Mouse (Mus musculus) liver, embryonic 12.5 days (tissue): ENCODE data around the gene Syncrip. TPM values are rescaled to one million over a fixed set of nuclear protein-coding genes. Genes with fewer than 3 reads are reported as not detected.
A peak's percentile ranks its signal among the peaks of the same experiment; 100 is the strongest.
"Not testable (repeated sequence)": the region's sequence is repeated elsewhere in the genome, so short reads cannot be mapped to it uniquely, and the experiment has no call there.

Experiments
- ATAC-seq: fragments of 200-750 bp; cut with Nextera tagmentation; 2 replicates; pipeline ENCODE4 v1.8.0; 2017; ENCODE audit warnings: moderate number of reproducible peaks, mild to moderate bottlenecking, moderate library complexity
- H3K27ac ChIP-seq: fragments of 300-500 bp; sonication (generic); 2 replicates; pipeline ENCODE4 v1.5.1; 2016; ENCODE audit warnings: mild to moderate bottlenecking
- H3K27me3 ChIP-seq: fragments of 300-500 bp; sonication (generic); replicated peaks from 2 replicates; pipeline ENCODE4 v1.6.1; 2016; ENCODE audit warnings: mild to moderate bottlenecking, moderate library complexity
- H3K36me3 ChIP-seq: fragments of 300-500 bp; sonication (generic); 2 replicates; pipeline ENCODE4 v1.6.1; 2016; ENCODE audit warnings: mild to moderate bottlenecking, moderate library complexity
- H3K4me1 ChIP-seq: fragments of 300-500 bp; sonication (generic); 2 replicates; pipeline ENCODE4 v1.6.1; 2016
- H3K4me2 ChIP-seq: fragments of 300-500 bp; sonication (generic); 2 replicates; pipeline ENCODE4 v1.6.1; 2016; ENCODE audit warnings: mild to moderate bottlenecking, moderate library complexity
- H3K4me3 ChIP-seq: fragments of 300-500 bp; sonication (generic); 2 replicates; pipeline ENCODE4 v1.5.1; 2016; ENCODE audit warnings: mild to moderate bottlenecking, moderate library complexity
- H3K9ac ChIP-seq: fragments of 300-500 bp; sonication (generic); 2 replicates; pipeline ENCODE4 v1.6.1; 2016; ENCODE audit warnings: mild to moderate bottlenecking, moderate library complexity
- H3K9me3 ChIP-seq: fragments of 300-500 bp; sonication (generic); replicated peaks from 2 replicates; pipeline ENCODE4 v1.6.1; 2016; ENCODE audit warnings: mild to moderate bottlenecking, moderate library complexity
- whole genome bisulfite sequencing: fragments of 180-500 bp; shearing (Covaris S2); methylation state at CpG from one replicate; pipeline ENCODE4 v1.1.7; 2016; ENCODE audit not compliant: insufficient replicate concordance; 5-methylcytosine and 5-hydroxymethylcytosine counted together
- polyA plus RNA-seq: library from polyadenylated mRNA; unstranded; fragments of >200 nt; fragmentation: Nextera tagmentation; extraction: Ambion mirVana; gene quantifications from 2 replicates; pipeline ENCODE4 v1.2.1, GENCODE M21; 2016

The Syncrip gene
- polyA plus RNA-seq, 1 experiment from 2014 or later = 79.0 TPM

DNA sequence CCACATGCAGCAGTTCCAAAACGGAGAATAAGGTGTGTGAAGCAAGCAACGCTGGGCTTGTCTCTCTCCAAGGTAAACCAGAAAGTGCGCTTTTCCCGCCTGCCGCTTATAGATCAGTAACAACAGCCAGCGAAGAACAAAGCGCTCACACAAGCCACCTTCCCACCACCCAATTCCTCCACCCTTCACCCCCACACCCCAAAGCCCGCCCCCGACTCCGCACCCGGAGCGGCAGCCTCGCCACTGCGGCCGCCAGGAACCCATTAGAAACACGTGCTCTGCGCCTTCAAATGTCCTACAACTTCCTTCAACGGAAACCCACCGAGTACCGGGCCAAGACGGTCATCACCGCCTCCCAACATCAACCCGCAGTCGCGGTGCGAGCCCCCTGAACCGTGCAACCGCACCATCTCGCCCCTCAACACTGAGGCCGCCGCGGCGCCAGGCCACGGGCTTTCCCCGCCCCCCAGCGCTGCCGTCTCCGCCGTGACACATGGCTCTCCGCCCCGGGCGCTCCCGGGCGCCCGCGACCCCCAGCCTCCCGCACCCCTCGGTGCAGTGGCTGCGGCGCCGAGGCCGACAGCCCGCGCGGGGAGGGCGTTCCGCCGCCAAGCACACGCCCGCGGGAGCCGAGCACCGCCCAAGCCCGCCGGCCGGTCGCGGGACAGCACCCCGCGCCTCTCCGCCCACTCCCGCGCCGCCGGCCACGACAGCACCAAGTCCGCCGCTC is 1.1 kb downstream of the Syncrip start:
- H3K9ac ChIP-seq = peak overlapping the region; percentile 99
- H3K36me3 ChIP-seq = peaks cover 38% of the 10 kb centered on the region
- H3K27me3 ChIP-seq = peaks cover 16% of the 10 kb centered on the region
- H3K27ac ChIP-seq = peak overlapping the region; percentile 97
- peak overlapping the region; percentile 97 for H3K4me3 ChIP-seq
- peak overlapping the region; percentile 95 for H3K4me2 ChIP-seq
- H3K4me1 ChIP-seq = peaks cover 30% of the 10 kb centered on the region
- 1% methylated on average over 74 of the region's 78 CpGs for WGBS
- peak; percentile 33 for ATAC-seq
- no peaks in the 10 kb centered on the region for H3K9me3 ChIP-seq

- no peak overlapping the region for H3K27ac ChIP-seq
- H3K9ac ChIP-seq = peak overlapping the region; percentile 99
- 0% methylated on average over 1 of the region's 1 CpGs for WGBS
- H3K36me3 ChIP-seq = peaks cover 49% of the 10 kb centered on the region
- peaks cover 30% of the 10 kb centered on the region for H3K4me1 ChIP-seq
- peaks cover 16% of the 10 kb centered on the region; the same call in 1 of the 2 replicates for H3K27me3 ChIP-seq
- H3K4me2 ChIP-seq = peak overlapping the region; percentile 95
- no peaks in the 10 kb centered on the region for H3K9me3 ChIP-seq
- H3K4me3 ChIP-seq = peak overlapping the region; percentile 97
- ATAC-seq = no peak
Observed at GRCm38 (mm10) chr9:88480120-88480519, 2.3 kb downstream of the Syncrip start.

DNA sequence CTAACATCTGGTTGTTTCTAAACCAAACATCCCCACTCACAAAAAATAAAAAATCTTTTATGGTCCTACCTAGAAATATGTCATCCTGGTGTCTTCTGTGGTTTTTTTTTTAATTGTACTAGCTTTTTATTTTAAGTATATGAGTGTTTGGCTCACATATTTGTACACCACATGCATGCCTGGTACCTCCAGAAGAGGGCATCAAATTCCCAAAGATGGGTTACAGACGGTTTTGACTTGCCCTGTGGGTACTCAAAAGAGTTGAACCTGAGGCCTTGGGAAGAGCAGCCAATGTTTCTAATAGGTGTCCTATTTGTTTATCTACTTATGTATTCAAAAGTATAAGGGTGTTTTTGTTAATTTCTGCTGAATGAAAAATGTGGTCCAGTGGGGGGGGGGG is 6.2 kb downstream of the Syncrip start:
- H3K27ac ChIP-seq = no peak overlapping the region
- H3K36me3 ChIP-seq = peaks cover 82% of the 10 kb centered on the region
- no peaks in the 10 kb centered on the region for H3K9me3 ChIP-seq
- peaks cover 14% of the 10 kb centered on the region for H3K4me1 ChIP-seq
- no peak overlapping the region for H3K4me3 ChIP-seq
- WGBS = 60% methylated on average over 1 of the region's 1 CpGs
- no peak for ATAC-seq
- H3K9ac ChIP-seq = no peak overlapping the region
- no peaks in the 10 kb centered on the region for H3K27me3 ChIP-seq
- no peak overlapping the region for H3K4me2 ChIP-seq

GRCm38 (mm10) chr9:88461017-88461416 is 21.4 kb downstream of the Syncrip start:
- not testable (repeated sequence) for ATAC-seq
- WGBS = 93% methylated on average over 4 of the region's 4 CpGs

GRCm38 (mm10) chr9:88439991-88440390 is 42.4 kb downstream of the Syncrip start:
- 26% methylated on average over 5 of the region's 5 CpGs for WGBS
- peak overlapping the region; percentile 93 for H3K4me2 ChIP-seq
- ATAC-seq = no peak
- H3K4me3 ChIP-seq = peak overlapping the region; percentile 85
- peaks cover 16% of the 10 kb centered on the region for H3K36me3 ChIP-seq
- H3K27ac ChIP-seq = no peak overlapping the region
- H3K27me3 ChIP-seq = no peaks in the 10 kb centered on the region
- no peaks in the 10 kb centered on the region for H3K9me3 ChIP-seq
- peaks cover 27% of the 10 kb centered on the region for H3K4me1 ChIP-seq
- no peak overlapping the region; the same call in 1 of the 2 replicates for H3K9ac ChIP-seq

More at GRCm38 (mm10) chr9:88461017-88461416, 21.4 kb downstream of the Syncrip start:
- H3K27ac ChIP-seq, H3K9ac ChIP-seq, H3K27me3 ChIP-seq, H3K4me1 ChIP-seq, H3K4me2 ChIP-seq, H3K9me3 ChIP-seq, H3K4me3 ChIP-seq: not testable (repeated sequence)
- peaks cover 73% of the 10 kb centered on the region for H3K36me3 ChIP-seq

- H3K9me3 ChIP-seq = no peaks in the 10 kb centered on the region
- H3K27ac ChIP-seq = peak overlapping the region; percentile 96
- no peak; the same call in 1 of the 2 replicates for ATAC-seq
- peak overlapping the region; percentile 89 for H3K9ac ChIP-seq
- peak overlapping the region; percentile 93 for H3K4me2 ChIP-seq
- H3K27me3 ChIP-seq = no peaks in the 10 kb centered on the region
- 3% methylated on average over 17 of the region's 17 CpGs for WGBS
- H3K4me3 ChIP-seq = peak overlapping the region; percentile 85
- peaks cover 27% of the 10 kb centered on the region for H3K4me1 ChIP-seq
- H3K36me3 ChIP-seq = peaks cover 9% of the 10 kb centered on the region
Observed at GRCm38 (mm10) chr9:88439238-88439600, 43.2 kb downstream of the Syncrip start.

DNA sequence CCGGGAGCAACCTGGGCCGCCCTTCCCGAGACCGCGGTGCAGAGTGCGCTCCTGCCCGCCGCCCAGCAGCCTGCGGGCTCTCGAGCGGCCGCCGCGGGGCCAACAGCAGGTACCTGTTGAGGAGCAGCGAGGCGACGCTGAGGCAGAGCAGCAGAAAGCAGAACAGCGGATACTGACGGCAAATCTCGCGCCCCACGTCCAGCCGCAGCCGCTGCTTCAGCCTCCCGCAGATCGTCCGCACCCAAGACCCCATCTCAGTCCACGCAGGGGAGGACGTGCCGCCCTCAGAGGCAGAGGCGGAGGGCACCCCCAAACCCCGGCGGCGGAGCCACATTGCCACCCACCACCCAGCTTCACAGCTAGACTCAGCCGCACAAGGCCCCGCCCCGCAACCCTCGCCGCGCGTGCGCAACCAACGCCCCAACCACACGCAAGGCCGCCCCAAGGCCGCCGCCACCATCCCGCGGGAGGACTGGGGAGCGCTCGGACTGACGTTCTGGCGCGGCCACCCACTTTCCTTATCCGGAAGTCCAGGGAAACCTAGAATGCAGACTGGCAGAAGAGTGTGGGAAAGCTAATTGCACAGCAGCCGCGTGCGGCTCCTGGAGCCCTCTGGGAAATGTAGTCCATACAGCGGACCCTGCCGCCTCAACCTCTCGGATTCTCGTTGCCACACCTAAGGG is 43.7 kb downstream of the Syncrip start, which contains the start of gene Snx14:
Gene Snx14, minus strand, starts transcription at position 404 of the 683 bp plus-strand sequence.
- Histone ChIP-seq H3K4me3 (peak within 1 kb of the TSS; percentile 85), H3K36me3 (0 out of 2 replicates have a peak, but pooled peaks cover 6% of the 10 kb centered on the region), H3K9me3 (no peaks in the 10 kb centered on the region), H3K27me3 (no peaks in the 10 kb centered on the region), H3K4me2 (peak within 1 kb of the TSS; percentile 93), H3K27ac (peak within 1 kb of the TSS; percentile 96), H3K9ac (peak within 1 kb of the TSS; percentile 89), H3K4me1 (peaks cover 27% of the 10 kb centered on the region)
- peak; percentile 97 for ATAC-seq
- WGBS = under 1% methylated on average over 62 of the region's 62 CpGs

DNA sequence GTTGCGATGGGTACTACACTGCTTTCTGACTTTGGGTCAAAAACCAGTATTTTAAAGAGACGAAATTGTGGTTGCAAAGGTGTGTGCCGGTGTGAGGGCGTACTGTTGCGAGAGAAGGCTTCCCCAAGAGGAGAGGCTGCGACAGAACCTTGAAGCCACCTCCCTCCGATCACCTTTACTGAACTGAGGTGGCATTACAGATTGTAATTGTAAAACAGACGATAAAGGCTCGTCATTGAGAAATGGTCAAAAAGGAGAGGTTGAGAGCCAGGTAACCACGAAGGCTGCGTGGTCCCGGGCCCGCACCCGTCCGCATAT is 44.2 kb downstream of the Syncrip start:
- Histone ChIP-seq H3K4me2 (peak overlapping the region; percentile 93), H3K27ac (peak overlapping the region; percentile 96), H3K4me1 (peaks cover 27% of the 10 kb centered on the region), H3K9me3 (no peaks in the 10 kb centered on the region), H3K36me3 (0 out of 2 replicates have a peak, but pooled peaks cover 6% of the 10 kb centered on the region), H3K27me3 (no peaks in the 10 kb centered on the region), H3K4me3 (peak overlapping the region; percentile 85), H3K9ac (peak overlapping the region; percentile 89)
- WGBS = under 1% methylated on average over 15 of the region's 15 CpGs
- ATAC-seq = peak; percentile 23

- Histone ChIP-seq H3K4me2 (peak overlapping the region; percentile 93), H3K9ac (peak overlapping the region; percentile 89), H3K27ac (peak overlapping the region; percentile 96), H3K9me3 (no peaks in the 10 kb centered on the region), H3K36me3 (0 out of 2 replicates have a peak, but pooled peaks cover 3% of the 10 kb centered on the region), H3K27me3 (no peaks in the 10 kb centered on the region), H3K4me3 (peak overlapping the region; percentile 85), H3K4me1 (peaks cover 27% of the 10 kb centered on the region)
- 37% methylated on average over 10 of the region's 10 CpGs for WGBS
- ATAC-seq = no peak
Observed at GRCm38 (mm10) chr9:88437342-88438236, 44.8 kb downstream of the Syncrip start.

DNA sequence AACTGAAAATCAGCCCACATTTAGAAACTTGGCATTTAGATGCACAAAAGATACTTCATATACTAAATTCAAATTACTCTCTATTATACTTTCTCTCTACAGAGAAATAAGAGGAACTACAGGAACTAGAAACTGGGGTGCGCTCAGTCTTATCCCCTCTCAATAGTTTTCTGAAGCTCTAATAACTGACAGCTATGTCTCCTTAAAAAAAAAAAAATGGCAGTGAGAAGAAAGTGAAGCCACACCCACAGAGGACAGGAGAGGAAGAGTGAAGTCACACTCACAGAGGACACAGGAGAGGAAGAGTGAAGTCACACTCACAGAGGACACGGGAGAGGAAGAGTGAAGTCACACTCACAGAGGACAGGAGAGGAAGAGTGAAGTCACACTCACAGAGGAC is 58.0 kb downstream of the Syncrip start:
- 66% methylated on average over 2 of the region's 2 CpGs for WGBS
- Histone ChIP-seq H3K4me3 (no peak overlapping the region), H3K27ac (no peak overlapping the region), H3K4me1 (no peaks in the 10 kb centered on the region), H3K27me3 (no peaks in the 10 kb centered on the region), H3K9me3 (0 out of 2 replicates have a peak, but pooled peaks cover 4% of the 10 kb centered on the region), H3K36me3 (peaks cover 22% of the 10 kb centered on the region), H3K4me2 (no peak overlapping the region), H3K9ac (no peak overlapping the region)
- no peak for ATAC-seq

DNA sequence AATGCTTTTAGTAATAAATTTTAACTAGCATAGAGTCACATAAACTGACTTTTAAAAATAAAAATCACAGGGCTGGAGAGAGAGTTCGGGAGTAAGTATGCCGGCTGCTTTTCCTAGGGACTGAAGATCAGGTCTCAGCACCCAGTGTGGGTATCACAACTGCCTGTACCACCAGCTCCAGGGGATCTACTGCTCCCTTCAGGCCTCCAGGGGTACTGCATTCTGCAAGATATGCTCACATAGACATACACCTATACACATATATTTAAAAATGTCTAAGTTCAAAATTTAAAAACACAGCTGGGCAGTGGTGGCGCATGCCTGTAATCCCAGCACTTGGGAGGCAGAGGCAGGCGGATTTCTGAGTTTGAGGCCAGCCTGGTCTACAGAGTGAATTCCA is 59.9 kb downstream of the Syncrip start:
- H3K36me3 ChIP-seq = peaks cover 32% of the 10 kb centered on the region
- no peaks in the 10 kb centered on the region for H3K4me1 ChIP-seq
- H3K27me3 ChIP-seq = no peaks in the 10 kb centered on the region
- H3K27ac ChIP-seq = no peak overlapping the region
- H3K4me3 ChIP-seq = no peak overlapping the region
- H3K9me3 ChIP-seq = 0 out of 2 replicates have a peak, but pooled peaks cover 4% of the 10 kb centered on the region
- H3K9ac ChIP-seq = no peak overlapping the region
- ATAC-seq = no peak
- WGBS = 80% methylated on average over 4 of the region's 4 CpGs
- no peak overlapping the region for H3K4me2 ChIP-seq
